Mouse (Mus musculus): ENCODE data around the gene Rslcan18.
"Not testable (repeated sequence)": the region's sequence is repeated elsewhere in the genome, so short reads cannot be mapped to it uniquely, and the experiment has no call there.

- TF ChIP-seq POLR2A (IDR thresholded peaks at IDR 0.05; ENCODE audit: low read depth, low read length); CTCF (IDR thresholded peaks at IDR 0.05; ENCODE audit: extremely low read depth, insufficient read length, insufficient replicate concordance, low read depth, low read length): not testable (repeated sequence)
Measured at GRCm38 (mm10) chr13:67116163-67116562, at the start of gene Rslcan18.
